Mouse (Mus musculus): ENCODE data around the gene Mageb18.
A peak's percentile ranks its signal among the peaks of the same experiment; 100 is the strongest.

Gene Mageb18

DNA sequence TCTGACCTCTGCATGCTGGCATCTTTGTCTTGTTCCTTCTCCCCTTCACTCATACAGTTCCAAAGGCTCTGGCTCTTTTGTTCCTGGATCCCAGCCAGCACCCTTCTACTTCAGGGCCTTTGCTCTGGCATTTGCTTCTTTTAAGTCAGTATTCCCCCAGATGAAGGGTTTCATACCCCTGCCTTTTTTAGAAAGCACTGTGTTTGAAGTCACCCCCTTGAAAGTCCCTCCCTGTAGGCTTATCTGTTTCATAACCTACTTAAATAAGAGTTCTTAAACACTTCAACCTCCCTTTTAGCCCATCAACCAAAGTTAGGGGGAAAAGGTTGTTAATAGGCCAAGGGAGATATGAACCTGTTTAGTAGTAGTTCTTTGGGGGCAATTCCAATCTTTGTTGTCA lies 212.0 kb downstream of the Mageb18 start:
- TF ChIP-seq POU5F1 (IDR thresholded peaks at IDR 0.05; ENCODE audit: borderline replicate concordance, low read length) (no peak), CTCF (conservative IDR thresholded peaks at IDR 0.05; ENCODE audit: low read length) (no peak), NANOG (IDR thresholded peaks at IDR 0.05; ENCODE audit: borderline replicate concordance, low read length) (no peak)
- no peaks in the 10 kb centered on the region for H3K9me3 ChIP-seq (ENCODE audit: low read length)
- H3K27me3 ChIP-seq (ENCODE audit: insufficient read depth, low read length) = no peaks in the 10 kb centered on the region
- no peaks in the 10 kb centered on the region for H3K4me1 ChIP-seq (replicated peaks; ENCODE audit: low read depth, low read length)
- H3K36me3 ChIP-seq (ENCODE audit: insufficient read depth, low read length) = no peaks in the 10 kb centered on the region
- H3K4me3 ChIP-seq (replicated peaks; ENCODE audit: low read length) = no peak overlapping the region

DNA sequence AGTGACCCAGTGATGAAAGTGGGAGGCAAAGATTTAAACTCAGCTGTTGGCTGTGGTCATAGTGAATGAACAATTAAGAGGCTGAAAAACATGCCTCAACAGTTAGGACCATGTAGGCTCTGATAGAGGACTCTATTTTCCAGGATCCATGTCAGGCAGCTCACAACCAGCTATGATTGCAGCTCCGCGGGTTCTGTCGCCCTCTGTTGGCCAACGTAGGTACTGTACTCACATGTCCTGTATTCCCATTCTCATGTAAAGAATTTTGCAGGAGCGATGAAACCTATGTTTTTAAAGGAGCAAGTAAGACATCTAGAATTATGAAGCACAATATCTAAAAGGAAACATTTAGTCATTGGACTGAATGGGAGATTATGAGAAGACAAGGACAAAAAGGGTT lies 256.4 kb downstream of the Mageb18 start:
- no peaks in the 10 kb centered on the region for H3K4me1 ChIP-seq (replicated peaks; ENCODE audit: low read depth, low read length)
- H3K9me3 ChIP-seq (ENCODE audit: low read length) = no peaks in the 10 kb centered on the region
- no peaks in the 10 kb centered on the region for H3K36me3 ChIP-seq (ENCODE audit: insufficient read depth, low read length)
- peak; percentile 64 for TF ChIP-seq CTCF (conservative IDR thresholded peaks at IDR 0.05; ENCODE audit: low read length)
- TF ChIP-seq POU5F1 (IDR thresholded peaks at IDR 0.05; ENCODE audit: borderline replicate concordance, low read length) = no peak
- no peaks in the 10 kb centered on the region for H3K27me3 ChIP-seq (ENCODE audit: insufficient read depth, low read length)
- no peak overlapping the region for H3K4me3 ChIP-seq (replicated peaks; ENCODE audit: low read length)

- H3K9me3 ChIP-seq (ENCODE audit: low read length) = no peaks in the 10 kb centered on the region
- TF ChIP-seq CTCF (conservative IDR thresholded peaks at IDR 0.05; ENCODE audit: low read length) (no peak), NANOG (IDR thresholded peaks at IDR 0.05; ENCODE audit: borderline replicate concordance, low read length) (no peak), POU5F1 (IDR thresholded peaks at IDR 0.05; ENCODE audit: borderline replicate concordance, low read length) (no peak)
- H3K4me1 ChIP-seq (replicated peaks; ENCODE audit: low read depth, low read length) = no peaks in the 10 kb centered on the region
- no peaks in the 10 kb centered on the region for H3K27me3 ChIP-seq (ENCODE audit: insufficient read depth, low read length)
- H3K36me3 ChIP-seq (ENCODE audit: insufficient read depth, low read length) = no peaks in the 10 kb centered on the region
- H3K4me3 ChIP-seq (replicated peaks; ENCODE audit: low read length) = no peak overlapping the region
These were observed 258.5 kb downstream of the Mageb18 start for GRCm38 (mm10) chrX:92340906-92341305.

- H3K9me3 ChIP-seq (ENCODE audit: low read length) = no peaks in the 10 kb centered on the region
- no peaks in the 10 kb centered on the region for H3K36me3 ChIP-seq (ENCODE audit: insufficient read depth, low read length)
- H3K4me3 ChIP-seq (replicated peaks; ENCODE audit: low read length) = no peak overlapping the region
- H3K27me3 ChIP-seq (ENCODE audit: insufficient read depth, low read length) = no peaks in the 10 kb centered on the region
- TF ChIP-seq POU5F1 (IDR thresholded peaks at IDR 0.05; ENCODE audit: borderline replicate concordance, low read length) (no peak), CTCF (conservative IDR thresholded peaks at IDR 0.05; ENCODE audit: low read length) (no peak), NANOG (IDR thresholded peaks at IDR 0.05; ENCODE audit: borderline replicate concordance, low read length) (no peak)
- H3K4me1 ChIP-seq (replicated peaks; ENCODE audit: low read depth, low read length) = no peaks in the 10 kb centered on the region
These were observed 259.8 kb downstream of the Mageb18 start for GRCm38 (mm10) chrX:92339551-92339950.

DNA sequence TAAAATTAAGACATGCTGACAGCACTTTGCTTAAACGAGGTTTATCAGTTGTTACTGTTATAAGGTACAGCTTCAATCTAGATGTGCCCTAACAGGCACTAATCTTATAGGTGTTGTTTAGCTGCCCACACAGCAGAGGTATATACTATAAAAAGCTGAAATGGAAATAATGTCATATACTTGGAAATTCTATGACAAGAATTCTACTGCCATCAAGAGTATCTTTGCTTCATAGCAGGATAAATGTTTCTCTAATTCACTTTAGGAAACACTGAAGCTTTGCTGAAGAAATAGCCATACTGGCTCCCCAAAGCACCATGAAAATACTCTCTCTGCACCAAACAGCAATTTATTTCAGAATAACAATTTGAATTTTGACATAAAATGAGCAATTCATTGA lies 265.9 kb downstream of the Mageb18 start:
- Histone ChIP-seq H3K36me3 (ENCODE audit: insufficient read depth, low read length) (no peaks in the 10 kb centered on the region), H3K4me3 (replicated peaks; ENCODE audit: low read length) (no peak overlapping the region), H3K27me3 (ENCODE audit: insufficient read depth, low read length) (no peaks in the 10 kb centered on the region), H3K9me3 (ENCODE audit: low read length) (no peaks in the 10 kb centered on the region), H3K4me1 (replicated peaks; ENCODE audit: low read depth, low read length) (no peaks in the 10 kb centered on the region)
- no peak for TF ChIP-seq NANOG (IDR thresholded peaks at IDR 0.05; ENCODE audit: borderline replicate concordance, low read length)
- no peak for TF ChIP-seq CTCF (conservative IDR thresholded peaks at IDR 0.05; ENCODE audit: low read length)

GRCm38 (mm10) chrX:92323599-92323998 lies 275.8 kb downstream of the Mageb18 start:
- Histone ChIP-seq H3K36me3 (ENCODE audit: insufficient read depth, low read length) (no peaks in the 10 kb centered on the region), H3K4me1 (replicated peaks; ENCODE audit: low read depth, low read length) (no peaks in the 10 kb centered on the region), H3K9me3 (ENCODE audit: low read length) (no peaks in the 10 kb centered on the region), H3K4me3 (replicated peaks; ENCODE audit: low read length) (no peak overlapping the region), H3K27me3 (ENCODE audit: insufficient read depth, low read length) (no peaks in the 10 kb centered on the region)
- no peak for TF ChIP-seq CTCF (conservative IDR thresholded peaks at IDR 0.05; ENCODE audit: low read length)

DNA sequence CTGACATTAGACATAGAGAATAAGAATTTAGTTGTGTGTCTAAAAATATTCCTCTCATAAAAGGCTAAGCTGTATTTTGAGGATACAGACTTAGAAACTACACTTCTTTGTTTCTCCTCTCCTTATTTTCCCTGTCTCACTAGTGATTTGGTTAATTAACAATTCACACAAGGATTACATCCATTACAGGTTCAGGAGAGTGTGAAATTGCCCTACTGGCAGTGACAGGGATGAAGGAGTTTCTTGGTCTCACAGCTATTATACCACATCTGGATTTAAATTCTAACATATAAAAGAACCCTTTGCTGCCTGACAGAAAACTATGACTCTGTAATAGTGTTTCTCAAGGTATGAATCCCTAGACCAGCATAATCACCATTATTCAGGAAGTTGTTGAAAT lies 318.8 kb downstream of the Mageb18 start:
- no peak for TF ChIP-seq POU5F1 (IDR thresholded peaks at IDR 0.05; ENCODE audit: borderline replicate concordance, low read length)
- TF ChIP-seq NANOG (IDR thresholded peaks at IDR 0.05; ENCODE audit: borderline replicate concordance, low read length) = no peak
- no peak for TF ChIP-seq CTCF (conservative IDR thresholded peaks at IDR 0.05; ENCODE audit: low read length)
- Histone ChIP-seq H3K4me3 (replicated peaks; ENCODE audit: low read length) (no peak overlapping the region), H3K36me3 (ENCODE audit: insufficient read depth, low read length) (no peaks in the 10 kb centered on the region), H3K4me1 (replicated peaks; ENCODE audit: low read depth, low read length) (no peaks in the 10 kb centered on the region), H3K27me3 (ENCODE audit: insufficient read depth, low read length) (no peaks in the 10 kb centered on the region), H3K9me3 (ENCODE audit: low read length) (no peaks in the 10 kb centered on the region)
